Mouse (Mus musculus) CH12.LX (cell line): ENCODE results near the gene Adora1. TPM values are rescaled to one million over a fixed set of nuclear protein-coding genes. Genes with fewer than 3 reads are reported as not detected.

Source experiments
- DNase-seq: peaks from one replicate; pipeline ENCODE4 v3.0.0-alpha.2; 2013; ENCODE audit errors: extremely low read depth
- H3K27ac ChIP-seq: 2 replicates; pipeline ENCODE4 v1.5.1; 2012; ENCODE audit warnings: low read depth, mild to moderate bottlenecking, control low read depth, moderate library complexity; ENCODE audit not compliant: insufficient read depth
- H3K27me3 ChIP-seq: replicated peaks from 2 replicates; pipeline ENCODE3; 2012; ENCODE audit warnings: inconsistent platforms
- H3K36me3 ChIP-seq, 2 experiments: replicated peaks in 1 of 2; 2 replicates each; pipeline versions ENCODE3 to v1.6.1; 2012; ENCODE audit warnings: inconsistent platforms in 1 of 2, low read length in 1 of 2, mild to moderate bottlenecking in 1 of 2, mixed read lengths in 1 of 2, moderate library complexity in 1 of 2; ENCODE audit not compliant: control insufficient read depth in 1 of 2, insufficient read depth in 1 of 2
- H3K4me1 ChIP-seq, 2 experiments: 2 replicates each; pipeline ENCODE4 v1.6.1; 2012; ENCODE audit warnings: inconsistent platforms in 1 of 2, moderate library complexity in 1 of 2; ENCODE audit not compliant: insufficient read depth in 2 of 2, control insufficient read depth in 1 of 2
- H3K4me2 ChIP-seq: 2 replicates; pipeline ENCODE4 v1.6.1; 2012; ENCODE audit warnings: low read depth, mild to moderate bottlenecking, control low read depth; ENCODE audit not compliant: poor library complexity, insufficient read depth, severe bottlenecking
- H3K4me3 ChIP-seq, 3 experiments: fragments of 150-350 bp in 1 of 3; sonication (generic) in 1 of 3; replicated peaks in 1 of 3; 2 replicates each; pipeline versions ENCODE3 to v1.5.1; 2011 to 2012; ENCODE audit warnings: low read depth in 2 of 3, low read length in 2 of 3, mild to moderate bottlenecking in 2 of 3, moderate library complexity in 2 of 3, control low read depth in 1 of 3, improper control_type of control experiment in 1 of 3, inconsistent platforms in 1 of 3, mixed read lengths in 1 of 3; ENCODE audit not compliant: poor library complexity in 1 of 3
- H3K79me2 ChIP-seq: replicated peaks from 2 replicates; pipeline ENCODE4 v1.6.1; 2012; ENCODE audit warnings: mild to moderate bottlenecking, moderate library complexity; ENCODE audit not compliant: control insufficient read depth, poor library complexity, insufficient read depth, severe bottlenecking; ENCODE audit errors: extremely low read depth
- H3K9ac ChIP-seq: 2 replicates; pipeline ENCODE4 v1.6.1; 2012; ENCODE audit warnings: low read depth, mild to moderate bottlenecking, control low read depth, moderate library complexity; ENCODE audit not compliant: insufficient read depth
- H3K9me3 ChIP-seq: replicated peaks from 2 replicates; pipeline ENCODE3; 2012; ENCODE audit warnings: low read length, inconsistent platforms, mixed read lengths
- BHLHE40 ChIP-seq: IDR thresholded peaks from 2 replicates; pipeline ENCODE4 v1.6.1; 2011; ENCODE audit warnings: mild to moderate bottlenecking, low read depth, low read length, improper control_type of control experiment
- CHD1 ChIP-seq: IDR thresholded peaks from 2 replicates; pipeline ENCODE4 v1.6.1; 2012; ENCODE audit warnings: low read depth, low read length, improper control_type of control experiment, inconsistent platforms
- CTCF ChIP-seq, 2 experiments: IDR thresholded peaks in 1 of 2; conservative IDR thresholded peaks in 1 of 2; 2 replicates each; pipeline ENCODE4 v1.5.1; 2011 to 2012; ENCODE audit warnings: low read depth in 2 of 2, low read length in 2 of 2, improper control_type of control experiment in 1 of 2, inconsistent platforms in 1 of 2, mild to moderate bottlenecking in 1 of 2, moderate library complexity in 1 of 2
- E2F4 ChIP-seq: IDR thresholded peaks from 2 replicates; pipeline ENCODE4 v1.6.1; 2011; ENCODE audit warnings: low read depth, low read length, improper control_type of control experiment; ENCODE audit not compliant: insufficient replicate concordance
- GABPA ChIP-seq: IDR thresholded peaks from 2 replicates; pipeline ENCODE4 v1.6.1; 2012; ENCODE audit warnings: low read depth, low read length, improper control_type of control experiment, inconsistent platforms; ENCODE audit not compliant: insufficient replicate concordance
- HCFC1 ChIP-seq: IDR thresholded peaks from 2 replicates; pipeline ENCODE4 v1.6.1; 2012; ENCODE audit warnings: low read depth, mild to moderate bottlenecking, inconsistent platforms, low read length, improper control_type of control experiment
- IRF4 ChIP-seq: IDR thresholded peaks from 2 replicates; pipeline ENCODE4 v1.6.1; 2014; ENCODE audit warnings: low read depth, mild to moderate bottlenecking, inconsistent platforms, low read length, improper control_type of control experiment
- JUN ChIP-seq: IDR thresholded peaks from 2 replicates; pipeline ENCODE4 v1.6.1; 2011; ENCODE audit warnings: low read depth, mild to moderate bottlenecking, low read length, improper control_type of control experiment, moderate library complexity; ENCODE audit not compliant: insufficient read depth
- KAT2A ChIP-seq: IDR thresholded peaks from 2 replicates; pipeline ENCODE4 v1.6.1; 2012; ENCODE audit warnings: low read length, improper control_type of control experiment, inconsistent platforms; ENCODE audit not compliant: insufficient replicate concordance
- MAFK ChIP-seq: IDR thresholded peaks from 2 replicates; pipeline ENCODE4 v1.6.1; 2011; ENCODE audit warnings: low read length, improper control_type of control experiment; ENCODE audit not compliant: insufficient replicate concordance
- MAX ChIP-seq: IDR thresholded peaks from 2 replicates; pipeline ENCODE4 v1.6.1; 2011; ENCODE audit warnings: low read length, improper control_type of control experiment
- MEF2A ChIP-seq: IDR thresholded peaks from 2 replicates; pipeline ENCODE4 v1.6.1; 2014; ENCODE audit warnings: low read depth, mild to moderate bottlenecking, inconsistent platforms, low read length, improper control_type of control experiment, borderline replicate concordance
- NRF1 ChIP-seq: IDR thresholded peaks from 2 replicates; pipeline ENCODE4 v1.6.1; 2014; ENCODE audit warnings: low read depth, mild to moderate bottlenecking, inconsistent platforms, low read length, improper control_type of control experiment, moderate library complexity
- PAX5 ChIP-seq: IDR thresholded peaks from 2 replicates; pipeline ENCODE4 v1.6.1; 2012; ENCODE audit warnings: low read length, inconsistent platforms, mixed read lengths
- POLR2A ChIP-seq: IDR thresholded peaks from 2 replicates; pipeline ENCODE4 v1.6.1; 2011; ENCODE audit warnings: low read depth, mild to moderate bottlenecking, improper control_type of control experiment, low read length
- RAD21 ChIP-seq: IDR thresholded peaks from 2 replicates; pipeline ENCODE4 v1.6.1; 2011; ENCODE audit warnings: low read depth, mild to moderate bottlenecking, low read length, improper control_type of control experiment, moderate library complexity
- SIN3A ChIP-seq: IDR thresholded peaks from 2 replicates; pipeline ENCODE4 v1.6.1; 2012; ENCODE audit warnings: low read length, improper control_type of control experiment, inconsistent platforms
- UBTF ChIP-seq: IDR thresholded peaks from 2 replicates; pipeline ENCODE4 v1.6.1; 2012; ENCODE audit warnings: low read depth, mild to moderate bottlenecking, inconsistent platforms, low read length, improper control_type of control experiment, moderate library complexity
- USF1 ChIP-seq: IDR thresholded peaks from 2 replicates; pipeline ENCODE4 v1.6.1; 2014; ENCODE audit warnings: low read depth, mild to moderate bottlenecking, inconsistent platforms, low read length, improper control_type of control experiment
- ZKSCAN1 ChIP-seq: IDR thresholded peaks from 2 replicates; pipeline ENCODE4 v1.6.1; 2012; ENCODE audit warnings: low read depth, inconsistent platforms, low read length, improper control_type of control experiment, borderline replicate concordance
- ZMIZ1 ChIP-seq: IDR thresholded peaks from 2 replicates; pipeline ENCODE4 v1.6.1; 2012; ENCODE audit warnings: low read depth, mild to moderate bottlenecking, inconsistent platforms, low read length, improper control_type of control experiment
- ZNF384 ChIP-seq: IDR thresholded peaks from 2 replicates; pipeline ENCODE4 v1.6.1; 2012; ENCODE audit warnings: low read depth, low read length, improper control_type of control experiment, inconsistent platforms
- dilution Hi-C: fragments of 300-500 bp; cut with MboI; formaldehyde crosslinking; loops from 2 replicates; pipeline ENCODE4 v1.14.3; 2020; ENCODE audit warnings: low sequenced_read_pairs; ENCODE audit not compliant: extremely low pct_unique_long_range_greater_than_20kb, extremely low pct_ligation_motif_present
- in situ Hi-C: fragments of 300-500 bp; cut with MboI; formaldehyde crosslinking; loops from 3 replicates; pipeline ENCODE4 v1.14.3; 2019; ENCODE audit warnings: low sequenced_read_pairs, low pct_ligation_motif_present, low pct_unique_long_range_greater_than_20kb, mixed read lengths
- polyA plus RNA-seq: library from polyadenylated mRNA; unstranded; fragments of >175 nt; gene quantifications from 2 replicates; pipeline ENCODE4 v1.2.1, GENCODE M21; 2012; ENCODE audit warnings: low read depth; ENCODE audit not compliant: insufficient read length
- total RNA-seq, 2 experiments: library from RNA; depleted of rRNA; stranded (reverse); fragments of 300-350 nt in 1 of 2; fragments of >200 nt in 1 of 2; gene quantifications; 2 replicates each; pipeline ENCODE4 v1.2.3; 2012 to 2014

The Adora1 gene
- total and polyA plus RNA-seq, 3 experiments: 0.20 TPM; not detected in 2

DNA sequence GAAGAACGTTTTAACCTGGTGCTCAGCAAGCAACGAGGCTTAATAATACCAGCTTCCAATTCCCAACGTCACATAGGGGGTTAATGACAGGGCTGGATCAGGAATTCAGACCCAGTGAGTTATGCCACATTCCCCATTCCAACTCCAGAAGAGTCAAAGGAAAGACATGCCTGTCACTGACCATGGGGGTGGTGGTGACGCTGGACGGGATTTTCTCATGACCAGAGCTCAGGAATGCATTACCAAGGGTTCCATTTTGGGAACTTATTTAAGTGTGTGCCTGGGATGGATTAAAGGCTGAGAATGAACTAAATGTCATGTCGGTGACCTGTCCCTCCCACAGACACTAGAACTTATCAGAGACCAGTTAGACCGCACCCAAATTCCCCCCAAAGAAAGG lies 41.6 kb upstream of the Adora1 start:
- Histone ChIP-seq H3K9ac (no peak overlapping the region), H3K9me3 (no peaks in the 10 kb centered on the region), H3K4me3 (no peak overlapping the region), H3K36me3 (no peaks in the 10 kb centered on the region), H3K27ac (no peak overlapping the region), H3K4me1 (peaks cover 0 to 18% of the 10 kb centered on the region in 2 experiments; a peak in 2 of 4 replicates), H3K27me3 (no peaks in the 10 kb centered on the region), H3K79me2 (no peaks in the 10 kb centered on the region), H3K4me2 (no peak overlapping the region)
- dilution Hi-C loops (no loop called here), in situ Hi-C loops (no loop called here)
- DNase-seq: no peak
- TF ChIP-seq E2F4 (no peak), ZMIZ1 (no peak), ZNF384 (no peak), SIN3A (no peak), HCFC1 (no peak), UBTF (no peak), ZKSCAN1 (no peak), MAFK (no peak), MAX (no peak), GABPA (no peak)

DNA sequence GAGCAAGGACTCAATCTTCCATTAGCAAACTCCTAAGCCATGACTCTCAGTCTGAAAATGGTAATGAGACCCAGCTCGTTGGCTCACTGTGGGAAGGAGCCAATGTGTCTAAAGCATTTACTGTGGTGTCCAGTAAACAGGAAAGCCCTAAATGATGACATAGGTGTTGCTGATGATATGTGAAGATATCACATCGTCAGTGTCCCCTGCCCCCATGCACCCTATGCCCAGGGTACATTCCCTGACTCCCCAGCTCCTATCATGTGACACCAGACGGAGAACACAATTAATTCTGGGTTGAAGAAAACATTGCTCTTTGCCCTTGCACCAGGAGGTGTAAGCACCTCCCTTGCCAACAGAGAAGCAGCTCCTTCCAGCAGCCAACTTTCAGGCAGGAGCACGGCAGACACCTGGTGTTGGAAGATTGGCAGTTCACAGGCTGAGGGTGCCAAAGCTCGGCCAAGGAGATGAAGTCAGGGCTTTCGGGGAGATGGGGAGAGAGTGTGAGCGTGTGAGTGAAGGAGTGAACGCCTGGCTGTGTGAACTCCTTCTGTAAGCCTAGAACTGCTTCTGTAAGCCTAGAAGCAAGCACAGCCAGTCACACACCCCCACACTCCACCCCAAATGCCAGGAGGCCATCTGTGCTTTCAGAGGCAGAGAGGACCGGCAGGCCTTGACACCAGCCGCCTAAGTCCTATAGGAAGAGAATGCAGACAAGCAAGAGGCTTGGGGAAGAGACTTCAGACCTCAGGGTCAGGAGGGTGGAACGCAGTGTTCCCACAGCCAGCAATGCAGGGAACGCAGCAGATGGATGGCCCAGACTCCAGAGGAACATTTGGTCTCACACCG lies 40.6 kb upstream of the Adora1 start:
- TF ChIP-seq ZMIZ1: no peak
- TF ChIP-seq, all 38 proteins: peak for 0
- no peak overlapping the region for H3K4me2 ChIP-seq
- no peak overlapping the region for H3K27ac ChIP-seq
- in situ Hi-C loops (no loop called here), dilution Hi-C loops (no loop called here)
- no peak overlapping the region for H3K4me3 ChIP-seq
- H3K27me3 ChIP-seq: no peaks in the 10 kb centered on the region
- H3K36me3 ChIP-seq: no peaks in the 10 kb centered on the region
- H3K4me1 ChIP-seq: peaks cover 0 to 15% of the 10 kb centered on the region in 2 experiments; a peak in 1 of 4 replicates
- no peak overlapping the region for H3K9ac ChIP-seq
- no peaks in the 10 kb centered on the region for H3K9me3 ChIP-seq
- no peaks in the 10 kb centered on the region for H3K79me2 ChIP-seq
- DNase-seq: no peak

DNA sequence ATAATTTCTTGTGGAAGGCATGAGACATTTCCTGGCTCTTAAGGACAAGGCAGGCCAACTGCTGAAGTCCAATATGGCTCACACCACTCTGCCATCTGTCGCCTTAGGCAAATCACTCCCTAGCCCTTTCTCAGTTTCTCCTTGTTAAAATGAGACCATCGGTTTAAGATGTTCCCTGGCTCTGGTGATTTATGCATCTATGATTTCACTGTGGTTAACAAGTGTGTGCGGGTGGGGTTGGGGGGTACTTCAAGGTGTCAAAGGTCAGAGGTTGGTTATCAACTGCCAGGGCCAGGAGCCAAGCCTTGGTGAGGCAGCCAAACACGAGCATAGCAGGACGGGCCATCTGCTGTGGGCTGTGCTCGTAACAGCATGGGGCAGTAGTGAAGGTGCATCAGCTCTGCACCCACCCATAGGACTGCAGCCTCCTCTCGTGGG lies 39.3 kb upstream of the Adora1 start:
- peaks cover 0 to 11% of the 10 kb centered on the region in 2 experiments; a peak in 1 of 4 replicates for H3K4me1 ChIP-seq
- in situ Hi-C loops: no loop called here
- H3K9me3 ChIP-seq: no peaks in the 10 kb centered on the region
- H3K79me2 ChIP-seq: no peaks in the 10 kb centered on the region
- H3K27me3 ChIP-seq: no peaks in the 10 kb centered on the region
- H3K9ac ChIP-seq: no peak overlapping the region
- H3K27ac ChIP-seq: no peak overlapping the region
- H3K36me3 ChIP-seq: no peaks in the 10 kb centered on the region
- no peak for DNase-seq
- TF ChIP-seq KAT2A (no peak), BHLHE40 (no peak), ZNF384 (no peak), CHD1 (no peak), NRF1 (no peak), RAD21 (no peak), MEF2A (no peak), JUN (no peak), ZKSCAN1 (no peak), IRF4 (no peak), PAX5 (no peak), USF1 (no peak), SIN3A (no peak), HCFC1 (no peak), CTCF (conservative IDR thresholded peaks at IDR 0.05 in 1 of 2, IDR thresholded peaks at IDR 0.05 in 1 of 2; ENCODE audit: low read depth in 2 of 2, low read length in 2 of 2) (no peak), POLR2A (no peak)
- no peak overlapping the region for H3K4me3 ChIP-seq
- dilution Hi-C loops: no loop called here
- H3K4me2 ChIP-seq: no peak overlapping the region
